Mouse (Mus musculus) G1E (cell line): Measurements from ENCODE around the gene Gm10999.

Experiments
- CTCF ChIP-seq: IDR thresholded peaks from 2 replicates; pipeline ENCODE4 v1.5.1; 2012; ENCODE audit warnings: low read depth, low read length, inconsistent platforms, mixed read lengths
- GATA1 ChIP-seq: IDR thresholded peaks from 2 replicates; pipeline ENCODE4 v1.6.1; 2012; ENCODE audit warnings: borderline replicate concordance, low read length, inconsistent platforms, mixed read lengths
- GATA2 ChIP-seq: IDR thresholded peaks from 2 replicates; pipeline ENCODE4 v1.6.1; 2012; ENCODE audit warnings: low read depth, low read length, inconsistent platforms, borderline replicate concordance
- POLR2AphosphoS5 ChIP-seq: IDR thresholded peaks from 2 replicates; pipeline ENCODE4 v1.6.1; 2012; ENCODE audit warnings: low read depth, low read length, inconsistent platforms; ENCODE audit not compliant: insufficient replicate concordance
- TAL1 ChIP-seq: conservative IDR thresholded peaks from 2 replicates; pipeline ENCODE4 v1.6.1; 2012; ENCODE audit warnings: low read depth, low read length, inconsistent platforms, mixed read lengths

- TF ChIP-seq CTCF (no peak), GATA1 (no peak), GATA2 (no peak), TAL1 (no peak), POLR2AphosphoS5 (no peak)
Measured at GRCm38 (mm10) chr8:129133475-129133874, 2.0 kb upstream of the Gm10999 start.
